Mouse (Mus musculus): ENCODE results near the gene Arhgef7. TPM values are rescaled to one million over a fixed set of nuclear protein-coding genes. Genes with fewer than 3 reads are reported as not detected.
"Not testable (repeated sequence)": the region's sequence is repeated elsewhere in the genome, so short reads cannot be mapped to it uniquely, and the experiment has no call there.

Arhgef7 gene
- polyA plus RNA-seq, 1 experiment from 2014 or later, result 51.6 TPM

DNA sequence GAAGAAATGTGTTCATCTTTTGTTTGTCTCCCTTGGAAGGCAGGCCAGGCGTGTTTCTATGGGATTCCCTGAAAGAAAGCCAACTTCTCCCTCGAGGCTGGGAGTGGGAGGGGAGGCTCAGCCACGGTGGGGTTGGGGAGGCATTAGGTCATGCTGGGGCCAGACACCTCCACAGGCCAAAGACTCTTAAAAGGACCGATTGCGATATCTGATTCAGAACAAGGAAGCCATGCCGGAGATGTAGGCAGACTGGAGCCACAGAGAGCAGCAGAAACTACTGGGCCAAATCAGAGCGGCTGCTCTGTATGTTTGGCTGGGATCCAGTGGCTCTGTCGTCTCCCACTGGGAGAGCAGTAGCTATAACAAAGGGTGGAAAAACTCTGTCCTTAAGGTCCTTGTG lies 114.0 kb downstream of the Arhgef7 start:
- no peak overlapping the region for H3K4me2 ChIP-seq (replicated peaks)

DNA sequence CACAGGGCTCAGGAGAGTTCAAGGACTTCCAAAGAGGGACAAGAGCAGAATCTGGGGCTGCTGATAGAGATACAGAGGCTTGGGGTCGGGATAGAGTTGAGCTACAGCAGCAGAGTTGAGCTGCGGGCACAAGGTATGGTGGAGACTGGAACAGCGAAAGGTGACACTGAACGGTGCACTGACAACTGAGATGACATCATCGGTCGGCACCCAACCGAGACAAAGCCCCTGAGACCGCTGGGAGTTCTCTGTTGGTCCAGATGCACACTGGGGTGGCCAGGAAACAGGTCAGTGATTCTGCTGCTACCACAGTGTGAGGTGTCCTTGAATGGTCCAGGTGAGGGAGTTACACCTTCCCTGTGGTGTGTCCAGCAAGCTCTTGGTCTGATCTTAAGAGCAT lies 115.2 kb downstream of the Arhgef7 start:
- ATAC-seq (ENCODE audit: insufficient number of reproducible peaks, low FRiP score, low TSS enrichment, low read depth), result no peak
- 83% methylated on average over 8 of the region's 8 CpGs for WGBS
- Histone ChIP-seq H3K4me2 (replicated peaks) (no peak overlapping the region), H3K9ac (no peak overlapping the region), H3K9me3 (replicated peaks) (no peaks in the 10 kb centered on the region), H3K36me3 (no peaks in the 10 kb centered on the region), H3K27me3 (no peaks in the 10 kb centered on the region), H3K4me3 (replicated peaks) (no peak overlapping the region), H3K27ac (replicated peaks) (no peak overlapping the region), H3K4me1 (0 out of 2 replicates have a peak, but pooled peaks cover 10% of the 10 kb centered on the region)

More for the DNA sequence above, 114.0 kb downstream of the Arhgef7 start:
- H3K36me3 ChIP-seq, result no peaks in the 10 kb centered on the region
- 30% methylated on average over 8 of the region's 8 CpGs for WGBS
- no peaks in the 10 kb centered on the region for H3K27me3 ChIP-seq
- H3K4me1 ChIP-seq, result 0 out of 2 replicates have a peak, but pooled peaks cover 10% of the 10 kb centered on the region
- H3K27ac ChIP-seq (replicated peaks), result no peak overlapping the region
- H3K9ac ChIP-seq, result no peak overlapping the region
- no peak overlapping the region for H3K4me3 ChIP-seq (replicated peaks)
- no peak for ATAC-seq (ENCODE audit: insufficient number of reproducible peaks, low FRiP score, low TSS enrichment, low read depth)
- H3K9me3 ChIP-seq (replicated peaks), result no peaks in the 10 kb centered on the region

GRCm38 (mm10) chr8:11843677-11844315 lies 116.3 kb downstream of the Arhgef7 start:
- WGBS, result 74% methylated on average over 13 of the region's 13 CpGs
- no peak overlapping the region for H3K9ac ChIP-seq
- no peak for ATAC-seq (ENCODE audit: insufficient number of reproducible peaks, low FRiP score, low TSS enrichment, low read depth)
- H3K27ac ChIP-seq (replicated peaks), result no peak overlapping the region
- H3K36me3 ChIP-seq, result no peaks in the 10 kb centered on the region
- H3K4me1 ChIP-seq, result 0 out of 2 replicates have a peak, but pooled peaks cover 10% of the 10 kb centered on the region
- H3K4me2 ChIP-seq (replicated peaks), result no peak overlapping the region
- no peaks in the 10 kb centered on the region for H3K9me3 ChIP-seq (replicated peaks)
- H3K4me3 ChIP-seq (replicated peaks), result no peak overlapping the region
- no peaks in the 10 kb centered on the region for H3K27me3 ChIP-seq

DNA sequence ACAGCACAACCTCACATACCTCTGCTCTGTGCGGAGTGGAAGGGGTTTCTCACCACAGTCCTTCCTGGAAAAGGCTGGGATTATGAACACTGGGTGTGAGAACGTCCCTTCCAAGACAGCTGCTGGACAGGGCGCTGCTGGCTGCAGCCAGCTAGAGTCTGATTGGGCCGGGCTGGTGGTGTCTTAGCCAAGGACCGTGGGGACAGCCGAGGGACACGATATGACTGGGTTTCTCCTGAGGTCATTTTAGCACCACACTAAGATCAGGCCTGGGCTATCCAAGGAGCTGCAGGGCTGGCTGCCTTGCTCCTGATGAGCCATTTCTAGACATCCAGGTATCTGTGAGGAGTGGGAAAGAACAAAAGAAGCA lies 116.8 kb downstream of the Arhgef7 start:
- Histone ChIP-seq H3K27ac (replicated peaks) (no peak overlapping the region), H3K4me2 (replicated peaks) (no peak overlapping the region), H3K36me3 (no peaks in the 10 kb centered on the region), H3K9ac (no peak overlapping the region), H3K4me1 (0 out of 2 replicates have a peak, but pooled peaks cover 10% of the 10 kb centered on the region), H3K27me3 (no peaks in the 10 kb centered on the region), H3K4me3 (replicated peaks) (no peak overlapping the region), H3K9me3 (replicated peaks) (no peaks in the 10 kb centered on the region)
- 79% methylated on average over 7 of the region's 7 CpGs for WGBS
- ATAC-seq (ENCODE audit: insufficient number of reproducible peaks, low FRiP score, low TSS enrichment, low read depth), result no peak

DNA sequence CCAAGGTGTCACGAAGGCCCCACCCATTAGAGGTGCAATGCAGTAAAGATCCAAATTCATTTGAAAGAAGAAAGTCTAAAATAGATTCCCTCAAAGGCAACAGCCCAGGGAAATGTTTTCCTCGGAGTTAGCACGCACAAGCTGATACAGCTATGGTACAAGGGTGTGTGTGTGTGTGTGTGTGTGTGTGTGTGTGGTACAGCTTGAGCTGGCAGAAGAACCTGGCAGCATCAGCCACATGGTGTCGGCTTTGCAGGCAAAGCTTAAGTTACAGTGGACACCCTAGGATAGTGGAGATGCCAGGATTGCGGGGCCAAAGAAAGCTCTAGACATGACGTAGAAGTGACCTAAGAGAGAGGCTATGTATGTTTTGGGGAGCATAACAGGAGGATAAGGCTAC lies 119.3 kb downstream of the Arhgef7 start:
- Histone ChIP-seq H3K4me2 (replicated peaks) (no peak overlapping the region), H3K4me3 (replicated peaks) (no peak overlapping the region), H3K9me3 (replicated peaks) (no peaks in the 10 kb centered on the region), H3K9ac (no peak overlapping the region), H3K36me3 (no peaks in the 10 kb centered on the region), H3K27ac (replicated peaks) (no peak overlapping the region), H3K4me1 (0 out of 2 replicates have a peak, but pooled peaks cover 2% of the 10 kb centered on the region), H3K27me3 (no peaks in the 10 kb centered on the region)
- ATAC-seq (ENCODE audit: insufficient number of reproducible peaks, low FRiP score, low TSS enrichment, low read depth), result no peak
- 88% methylated on average over 6 of the region's 6 CpGs for WGBS

GRCm38 (mm10) chr8:11867832-11868231 lies 140.3 kb downstream of the Arhgef7 start:
- no peaks in the 10 kb centered on the region for H3K36me3 ChIP-seq
- no peak overlapping the region for H3K4me2 ChIP-seq (replicated peaks)
- ATAC-seq (ENCODE audit: insufficient number of reproducible peaks, low FRiP score, low TSS enrichment, low read depth), result no peak

DNA sequence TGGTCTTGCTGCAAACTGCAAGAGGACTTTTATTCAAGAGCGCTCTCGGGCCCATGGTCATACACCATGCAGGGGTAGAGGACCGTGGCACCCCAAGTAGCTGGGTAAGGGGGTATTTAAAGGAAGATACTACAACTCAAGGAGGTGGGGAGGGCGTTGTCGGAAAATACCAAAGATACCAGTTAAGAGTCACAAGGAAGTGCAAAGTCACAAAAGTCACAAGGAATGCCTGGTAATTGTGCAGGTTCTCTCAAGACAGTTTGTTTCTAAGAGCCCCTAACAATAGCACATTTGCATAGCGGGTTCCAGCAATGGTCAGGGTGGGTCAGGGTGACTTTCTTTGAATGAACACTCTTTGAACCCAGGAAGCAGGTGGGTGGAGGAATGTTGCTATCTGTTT lies 146.7 kb downstream of the Arhgef7 start:
- H3K36me3 ChIP-seq; ATAC-seq (ENCODE audit: insufficient number of reproducible peaks, low FRiP score, low TSS enrichment, low read depth); H3K27me3 ChIP-seq; H3K9ac ChIP-seq; H3K4me2 ChIP-seq (replicated peaks); H3K4me1 ChIP-seq; H3K4me3 ChIP-seq (replicated peaks); H3K27ac ChIP-seq (replicated peaks); H3K9me3 ChIP-seq (replicated peaks): not testable (repeated sequence)
- WGBS, result 91% methylated on average over 6 of the region's 6 CpGs

More at GRCm38 (mm10) chr8:11867832-11868231, 140.3 kb downstream of the Arhgef7 start:
- H3K4me1 ChIP-seq, result no peaks in the 10 kb centered on the region
- H3K4me3 ChIP-seq (replicated peaks), result no peak overlapping the region
- no peaks in the 10 kb centered on the region for H3K27me3 ChIP-seq
- no peak overlapping the region for H3K27ac ChIP-seq (replicated peaks)
- H3K9me3 ChIP-seq (replicated peaks), result no peaks in the 10 kb centered on the region
- no peak overlapping the region for H3K9ac ChIP-seq

DNA sequence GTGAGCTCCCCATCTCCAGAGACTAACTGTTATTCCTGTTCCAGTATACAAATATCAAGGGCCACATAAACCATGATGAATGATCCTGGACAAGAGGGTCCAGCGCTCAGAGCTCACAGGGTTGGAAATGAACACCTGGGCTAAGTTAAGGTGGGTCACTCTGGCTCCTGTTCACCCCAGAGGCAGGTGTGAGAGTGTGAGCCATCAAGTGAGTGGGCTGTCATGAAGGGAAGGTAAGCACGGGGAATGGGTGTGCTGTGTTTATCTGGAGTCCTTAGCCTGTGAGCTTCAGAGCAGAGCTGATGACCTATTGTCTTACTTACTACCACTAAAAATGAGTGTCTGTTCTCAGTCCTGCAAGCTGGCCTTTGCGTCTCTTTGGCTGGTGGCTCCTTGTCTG lies 157.1 kb downstream of the Arhgef7 start:
- no peaks in the 10 kb centered on the region for H3K36me3 ChIP-seq
- no peak overlapping the region for H3K4me3 ChIP-seq (replicated peaks)
- WGBS, result 92% methylated on average over 3 of the region's 3 CpGs
- no peak overlapping the region for H3K4me2 ChIP-seq (replicated peaks)
- no peaks in the 10 kb centered on the region for H3K4me1 ChIP-seq
- H3K9ac ChIP-seq, result no peak overlapping the region
- no peak for ATAC-seq (ENCODE audit: insufficient number of reproducible peaks, low FRiP score, low TSS enrichment, low read depth)
- no peaks in the 10 kb centered on the region for H3K27me3 ChIP-seq
- no peak overlapping the region for H3K27ac ChIP-seq (replicated peaks)
- H3K9me3 ChIP-seq (replicated peaks), result no peaks in the 10 kb centered on the region

Other genes starting within 250 kb of the Arhgef7 start
- 2.0 and 2.1 TPM in 2 replicates for gene Rab20, start 249.0 kb upstream of the Arhgef7 start, polyA plus RNA-seq (2015; fragmentation: Nextera tagmentation; extraction: Ambion mirVana)
- 120 and 132 TPM in 2 replicates for gene Naxd, start 230.2 kb upstream of the Arhgef7 start, polyA plus RNA-seq (2015; fragmentation: Nextera tagmentation; extraction: Ambion mirVana)
- gene Cars2, start 176.9 kb upstream of the Arhgef7 start, polyA plus RNA-seq (2015; fragmentation: Nextera tagmentation; extraction: Ambion mirVana), result 28.7 and 31.4 TPM in 2 replicates
- 36.3 and 49.5 TPM in 2 replicates for gene Ing1, start 172.2 kb upstream of the Arhgef7 start, polyA plus RNA-seq (2015; fragmentation: Nextera tagmentation; extraction: Ambion mirVana)
- 80.2 and 82.4 TPM in 2 replicates for gene Ankrd10, start 92.0 kb upstream of the Arhgef7 start, polyA plus RNA-seq (2015; fragmentation: Nextera tagmentation; extraction: Ambion mirVana)
- gene 1700016D06Rik, start 26.7 kb upstream of the Arhgef7 start, polyA plus RNA-seq (2015; fragmentation: Nextera tagmentation; extraction: Ambion mirVana), result not detected in 2 replicates
- gene Tex29, start 112.8 kb downstream of the Arhgef7 start, polyA plus RNA-seq (2015; fragmentation: Nextera tagmentation; extraction: Ambion mirVana), result not detected in 2 replicates

Measured in embryonic facial prominence, embryonic 15.5 days (tissue).